ENCODE assay signal across 20 mouse cellular contexts in genomic region chr10:124138456-124138855, GRCm38 (mm10).
DNase-seq lines count a peak whose midpoint lies in the region; ATAC-seq and TF ChIP-seq lines count a peak whose summit lies in the region.
"Had no signal": no experiment of that assay in that cellular context is flagged by ENCODE, and none has a peak within 500 bp of the region (broad histone marks: within the 10 kb centered on the region; RNA-seq: fewer than 3 reads in every experiment).

No protein-coding gene starts in this region.

- POLR2A ChIA-PET in Patski (lab: Charles Lee): no interaction called here

- H3K4me1 ChIP-seq in kidney, embryonic 14.5 days (ENCODE audit: control insufficient read depth, insufficient read depth, low read length): no peaks in the 10 kb centered on the region
- H3K4me1 ChIP-seq in lung, postnatal 0 days (ENCODE audit: insufficient read depth, low read depth, low read length): no peaks in the 10 kb centered on the region
- H3K4me1 ChIP-seq: kidney, embryonic 15.5 days; limb, embryonic 12.5 days; liver, embryonic 13.5 days; neural tube, embryonic 12.5 days had no signal

- in situ Hi-C loops in Patski (cut with MboI; ENCODE audit: low pct_unique_long_range_greater_than_20kb): no loop called here

- no peaks in the 10 kb centered on the region for H3K27me3 ChIP-seq in kidney, embryonic 14.5 days (ENCODE audit: control insufficient read depth, insufficient read depth, low read length)
- H3K27me3 ChIP-seq in Patski: no peaks in the 10 kb centered on the region
- no peaks in the 10 kb centered on the region for H3K27me3 ChIP-seq in lung, postnatal 0 days (replicated peaks; ENCODE audit: insufficient read depth, low read length)
- H3K27me3 ChIP-seq: kidney, embryonic 15.5 days; limb, embryonic 12.5 days; liver, embryonic 13.5 days; neural tube, embryonic 12.5 days had no signal

- no peak overlapping the region for H3K4me3 ChIP-seq in kidney, embryonic 14.5 days (ENCODE audit: low read length)
- no peak overlapping the region for H3K4me3 ChIP-seq in lung, postnatal 0 days (ENCODE audit: low read depth, low read length)
- H3K4me3 ChIP-seq: erythroblast, embryonic 14.5 days; kidney, embryonic 15.5 days; limb, embryonic 12.5 days; liver, embryonic 13.5 days; neural tube, embryonic 12.5 days had no signal

- CTCF ChIA-PET in Patski (lab: Charles Lee): no interaction called here

- H3K9ac ChIP-seq in kidney, embryonic 14.5 days (ENCODE audit: low read depth, low read length): no peak overlapping the region
- no peak overlapping the region for H3K9ac ChIP-seq in lung, postnatal 0 days (replicated peaks; ENCODE audit: low read depth)
- H3K9ac ChIP-seq: kidney, embryonic 15.5 days; limb, embryonic 12.5 days; liver, embryonic 13.5 days; neural tube, embryonic 12.5 days had no signal

- ATAC-seq in kidney, embryonic 14.5 days (ENCODE audit: low FRiP score, low TSS enrichment): 0 out of 2 replicates have a peak, but pooled peaks have one; percentile 55
- peak; percentile 97 for ATAC-seq in Patski
- ATAC-seq in megakaryocyte progenitor cell, adult 5-6 weeks (replicated peaks; ENCODE audit: poor library complexity): peak; percentile 42; the same call in 1 of the 2 replicates
- ATAC-seq in erythroid progenitor cell, adult 5-6 weeks (replicated peaks; ENCODE audit: low FRiP score, poor library complexity, severe bottlenecking): no peak
- no peak for ATAC-seq in lung, postnatal 0 days

- H3K36me3 ChIP-seq in kidney, embryonic 14.5 days (ENCODE audit: control insufficient read depth, insufficient read depth, low read length): no peaks in the 10 kb centered on the region
- no peaks in the 10 kb centered on the region for H3K36me3 ChIP-seq in lung, postnatal 0 days (ENCODE audit: insufficient read depth, low read length)
- H3K36me3 ChIP-seq: kidney, embryonic 15.5 days; limb, embryonic 12.5 days; liver, embryonic 13.5 days; neural tube, embryonic 12.5 days had no signal

- TF ChIP-seq CTCF in Patski (IDR thresholded peaks at IDR 0.05): no peak
- no peak for TF ChIP-seq CTCF in lung, postnatal 0 days (IDR thresholded peaks at IDR 0.05)

- TF ChIP-seq EP300 in lung, postnatal 0 days (IDR thresholded peaks at IDR 0.05): no peak

- no peak overlapping the region for H3K4me2 ChIP-seq in kidney, embryonic 14.5 days (replicated peaks; ENCODE audit: low read depth, low read length)
- no peak overlapping the region for H3K4me2 ChIP-seq in lung, postnatal 0 days (replicated peaks; ENCODE audit: low read depth, low read length)
- H3K4me2 ChIP-seq: heart, embryonic 11.5 days; kidney, embryonic 15.5 days; limb, embryonic 12.5 days; liver, embryonic 13.5 days; neural tube, embryonic 12.5 days had no signal

- H3K9me3 ChIP-seq in kidney, embryonic 14.5 days (ENCODE audit: control insufficient read depth, low read length): no peaks in the 10 kb centered on the region
- H3K9me3 ChIP-seq in lung, postnatal 0 days (ENCODE audit: low read length): no peaks in the 10 kb centered on the region
- H3K9me3 ChIP-seq: kidney, embryonic 15.5 days; limb, embryonic 12.5 days; liver, embryonic 13.5 days; neural tube, embryonic 12.5 days had no signal

- DNase-seq in kidney, postnatal 14 days: no peak
- peak; percentile 27 for DNase-seq in CD4-positive helper T cell, adult 2 months (ENCODE audit: low read depth, low spot score)
- peak; percentile 48 for DNase-seq in Patski (ENCODE audit: low read depth, low spot score)
- DNase-seq in lung, postnatal 0 days (ENCODE audit: low spot score): no peak
- DNase-seq in natural killer cell, adult 2 months (ENCODE audit: low spot score in 2 of 2): no peak
- DNase-seq: adrenal gland, postnatal 10 days; cerebellum, adult 2 months; heart, postnatal 4 days; liver, embryonic 13.5 days; right cerebral cortex, postnatal 14 days; thymus, postnatal 14 days had no signal

- H3K27ac ChIP-seq in kidney, embryonic 14.5 days (ENCODE audit: low read depth, low read length): no peak overlapping the region
- H3K27ac ChIP-seq in lung, postnatal 0 days (ENCODE audit: low read length): no peak overlapping the region
- H3K27ac ChIP-seq: kidney, embryonic 15.5 days; limb, embryonic 12.5 days; liver, embryonic 13.5 days; neural tube, embryonic 12.5 days; stomach, postnatal 0 days had no signal

- 78% methylated on average over 2 of the region's 2 CpGs for WGBS in kidney, embryonic 14.5 days
- WGBS in lung, postnatal 0 days: 60% methylated on average over 2 of the region's 2 CpGs

Comparison
In these comparisons a context has a peak if more than half of its experiments do, and no peak if none do; other contexts are left out.
1. ATAC-seq: peak in kidney, embryonic 14.5 days (single experiment), Patski (single experiment) and megakaryocyte progenitor cell, adult 5-6 weeks (single experiment); none in erythroid progenitor cell, adult 5-6 weeks (single experiment) and lung, postnatal 0 days (single experiment).
2. DNase-seq: peak in CD4-positive helper T cell, adult 2 months (single experiment) and Patski (single experiment); none in kidney, postnatal 14 days (single experiment), lung, postnatal 0 days (single experiment) and natural killer cell, adult 2 months (0 of 2).